Mouse (Mus musculus): ENCODE results near the gene Stard10. TPM values are rescaled to one million over a fixed set of nuclear protein-coding genes. Genes with fewer than 3 reads are reported as not detected.

The Stard10 gene
- total and polyA plus RNA-seq, 2 experiments from 2014 or later, result 45.9 to 62.6 TPM

DNA sequence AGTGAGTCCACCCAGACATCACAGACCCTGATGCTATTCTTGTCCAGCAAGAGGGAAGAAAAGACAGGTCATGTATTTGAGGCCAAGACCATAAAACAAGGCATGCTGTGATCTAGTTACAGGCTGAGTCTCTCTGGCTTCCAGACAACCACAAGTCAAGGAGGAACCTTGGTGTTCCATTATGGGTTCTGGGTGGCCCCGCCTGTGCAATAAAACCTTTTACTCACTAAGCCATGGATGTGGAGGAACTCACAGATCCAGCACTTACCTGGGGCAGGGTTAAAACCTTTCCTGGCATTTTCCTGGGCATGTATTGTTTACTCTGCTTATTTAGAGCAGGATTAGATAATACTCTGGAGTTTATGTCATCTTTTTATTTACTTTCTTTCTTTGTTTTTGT is 32.4 kb upstream of the Stard10 start:
- TF ChIP-seq EP300 (IDR thresholded peaks at IDR 0.05; ENCODE audit: low read depth) (no peak), CTCF (IDR thresholded peaks at IDR 0.05; ENCODE audit: low read depth) (no peak)
- 86% methylated on average over 1 of the region's 1 CpGs for WGBS
- H3K27ac ChIP-seq (ENCODE audit: low read depth), result no peak overlapping the region
- peaks cover 71% of the 10 kb centered on the region for H3K36me3 ChIP-seq (replicated peaks; ENCODE audit: control insufficient read depth, insufficient read depth, low read length)
- H3K9me3 ChIP-seq (replicated peaks; ENCODE audit: control insufficient read depth, low read length), result no peaks in the 10 kb centered on the region
- no peaks in the 10 kb centered on the region for H3K27me3 ChIP-seq (ENCODE audit: control insufficient read depth, insufficient read depth, low read length)
- DNase-seq (ENCODE audit: low spot score) (no peak), ATAC-seq (ENCODE audit: insufficient read depth, low read depth) (no peak)
- no peak overlapping the region for H3K4me2 ChIP-seq (ENCODE audit: low read depth, low read length)
- H3K4me1 ChIP-seq (ENCODE audit: control insufficient read depth, insufficient read depth), result no peaks in the 10 kb centered on the region
- no peak overlapping the region for H3K4me3 ChIP-seq (ENCODE audit: low read depth, low read length)
- H3K9ac ChIP-seq (replicated peaks; ENCODE audit: low read depth, low read length), result no peak overlapping the region

DNA sequence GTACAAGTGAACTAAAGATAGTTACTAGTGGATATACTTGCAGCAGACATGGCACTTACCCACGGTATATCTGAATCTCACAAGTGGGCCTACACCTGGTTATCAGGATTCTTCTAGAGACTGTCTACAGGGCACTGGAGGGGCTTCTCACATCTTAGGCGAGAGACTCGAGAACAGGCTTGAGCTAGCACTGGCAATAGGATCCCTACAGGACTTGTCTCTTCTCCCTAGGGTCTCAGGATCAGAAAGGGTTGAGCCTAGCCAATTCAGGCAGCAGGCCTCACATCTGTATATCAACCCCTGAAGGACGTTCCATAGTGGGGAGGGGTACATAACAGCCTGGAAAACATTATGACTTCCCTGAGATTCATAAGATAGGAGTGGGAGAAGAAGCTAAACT is 30.0 kb upstream of the Stard10 start:
- H3K9me3 ChIP-seq (replicated peaks; ENCODE audit: control insufficient read depth, low read length), result no peaks in the 10 kb centered on the region
- peaks cover 75% of the 10 kb centered on the region for H3K36me3 ChIP-seq (replicated peaks; ENCODE audit: control insufficient read depth, insufficient read depth, low read length)
- DNase-seq (ENCODE audit: low spot score), result no peak
- WGBS, result 64% methylated on average over 4 of the region's 4 CpGs
- no peaks in the 10 kb centered on the region for H3K4me1 ChIP-seq (ENCODE audit: control insufficient read depth, insufficient read depth)
- H3K27me3 ChIP-seq (ENCODE audit: control insufficient read depth, insufficient read depth, low read length), result no peaks in the 10 kb centered on the region
- H3K4me2 ChIP-seq (ENCODE audit: low read depth, low read length), result no peak overlapping the region
- H3K4me3 ChIP-seq (ENCODE audit: low read depth, low read length), result no peak overlapping the region
- TF ChIP-seq EP300 (IDR thresholded peaks at IDR 0.05; ENCODE audit: low read depth) (no peak), CTCF (IDR thresholded peaks at IDR 0.05; ENCODE audit: low read depth) (no peak)
- ATAC-seq (ENCODE audit: insufficient read depth, low read depth), result no peak
- no peak overlapping the region for H3K9ac ChIP-seq (replicated peaks; ENCODE audit: low read depth, low read length)
- H3K27ac ChIP-seq (ENCODE audit: low read depth), result no peak overlapping the region

DNA sequence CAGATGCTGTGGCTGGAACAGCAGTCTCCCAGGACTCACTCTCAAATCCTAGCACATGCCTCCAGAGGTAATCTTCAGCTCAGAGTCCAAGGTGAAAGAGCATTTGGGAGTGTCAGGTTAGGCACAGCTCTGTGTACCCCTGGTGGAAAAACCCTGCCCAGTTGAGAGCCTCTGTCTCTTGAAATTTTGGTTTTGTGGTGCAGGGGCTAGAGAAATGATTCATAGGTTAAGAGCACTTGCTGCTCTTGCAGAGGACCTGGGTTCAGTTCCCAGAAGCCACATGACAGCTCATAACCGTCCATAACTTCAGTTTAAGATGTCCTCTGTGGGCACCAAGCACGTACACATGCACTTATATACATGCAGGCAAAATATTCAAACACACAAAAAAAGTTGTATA is 29.1 kb upstream of the Stard10 start:
- Histone ChIP-seq H3K9me3 (replicated peaks; ENCODE audit: control insufficient read depth, low read length) (no peaks in the 10 kb centered on the region), H3K4me1 (ENCODE audit: control insufficient read depth, insufficient read depth) (no peaks in the 10 kb centered on the region), H3K4me2 (ENCODE audit: low read depth, low read length) (no peak overlapping the region), H3K27me3 (ENCODE audit: control insufficient read depth, insufficient read depth, low read length) (no peaks in the 10 kb centered on the region), H3K4me3 (ENCODE audit: low read depth, low read length) (no peak overlapping the region), H3K27ac (ENCODE audit: low read depth) (no peak overlapping the region), H3K9ac (replicated peaks; ENCODE audit: low read depth, low read length) (no peak overlapping the region), H3K36me3 (replicated peaks; ENCODE audit: control insufficient read depth, insufficient read depth, low read length) (peaks cover 67% of the 10 kb centered on the region)
- TF ChIP-seq EP300 (IDR thresholded peaks at IDR 0.05; ENCODE audit: low read depth), result no peak
- no peak for TF ChIP-seq CTCF (IDR thresholded peaks at IDR 0.05; ENCODE audit: low read depth)
- WGBS, result 71% methylated on average over 2 of the region's 2 CpGs
- no peak for DNase-seq (ENCODE audit: low spot score)
- ATAC-seq (ENCODE audit: insufficient read depth, low read depth), result no peak

GRCm38 (mm10) chr7:101288436-101288835 is 28.4 kb upstream of the Stard10 start:
- H3K9me3 ChIP-seq (replicated peaks; ENCODE audit: control insufficient read depth, low read length), result no peaks in the 10 kb centered on the region
- TF ChIP-seq EP300 (IDR thresholded peaks at IDR 0.05; ENCODE audit: low read depth), result no peak
- peak; percentile 73 for TF ChIP-seq CTCF (IDR thresholded peaks at IDR 0.05; ENCODE audit: low read depth)
- no peaks in the 10 kb centered on the region for H3K27me3 ChIP-seq (ENCODE audit: control insufficient read depth, insufficient read depth, low read length)
- no peak for ATAC-seq (ENCODE audit: insufficient read depth, low read depth)
- H3K4me3 ChIP-seq (ENCODE audit: low read depth, low read length), result no peak overlapping the region
- H3K4me2 ChIP-seq (ENCODE audit: low read depth, low read length), result no peak overlapping the region
- no peak overlapping the region for H3K27ac ChIP-seq (ENCODE audit: low read depth)
- DNase-seq (ENCODE audit: low spot score), result peak; percentile 63
- 39% methylated on average over 4 of the region's 4 CpGs for WGBS
- H3K4me1 ChIP-seq (ENCODE audit: control insufficient read depth, insufficient read depth), result no peaks in the 10 kb centered on the region
- peaks cover 62% of the 10 kb centered on the region for H3K36me3 ChIP-seq (replicated peaks; ENCODE audit: control insufficient read depth, insufficient read depth, low read length)
- H3K9ac ChIP-seq (replicated peaks; ENCODE audit: low read depth, low read length), result no peak overlapping the region

DNA sequence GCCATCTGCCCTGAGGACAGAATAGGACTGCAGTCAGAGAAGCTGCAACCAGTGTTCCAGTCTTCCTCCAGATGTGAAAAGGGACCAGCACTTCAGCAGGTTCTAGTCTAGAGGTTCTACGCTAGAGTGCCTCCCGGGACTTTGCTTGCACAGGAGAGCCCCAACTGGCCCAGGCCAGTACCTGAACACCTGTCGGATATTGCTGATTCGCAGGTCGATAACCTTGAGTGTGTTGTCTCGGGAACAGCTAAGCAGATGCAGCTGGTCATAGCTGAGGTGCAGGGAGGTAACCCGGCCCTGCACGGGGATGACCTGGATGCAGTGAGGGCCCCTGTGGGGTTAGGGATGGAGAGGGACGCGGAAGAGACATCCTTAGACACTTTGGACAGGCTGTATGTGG is 26.5 kb upstream of the Stard10 start:
- DNase-seq (ENCODE audit: low spot score) (no peak), ATAC-seq (ENCODE audit: insufficient read depth, low read depth) (no peak)
- WGBS, result 91% methylated on average over 10 of the region's 10 CpGs
- TF ChIP-seq CTCF (IDR thresholded peaks at IDR 0.05; ENCODE audit: low read depth), result no peak
- TF ChIP-seq EP300 (IDR thresholded peaks at IDR 0.05; ENCODE audit: low read depth), result no peak
- Histone ChIP-seq H3K4me1 (ENCODE audit: control insufficient read depth, insufficient read depth) (no peaks in the 10 kb centered on the region), H3K4me3 (ENCODE audit: low read depth, low read length) (no peak overlapping the region), H3K9ac (replicated peaks; ENCODE audit: low read depth, low read length) (no peak overlapping the region), H3K9me3 (replicated peaks; ENCODE audit: control insufficient read depth, low read length) (no peaks in the 10 kb centered on the region), H3K4me2 (ENCODE audit: low read depth, low read length) (no peak overlapping the region), H3K36me3 (replicated peaks; ENCODE audit: control insufficient read depth, insufficient read depth, low read length) (peaks cover 61% of the 10 kb centered on the region), H3K27me3 (ENCODE audit: control insufficient read depth, insufficient read depth, low read length) (no peaks in the 10 kb centered on the region), H3K27ac (ENCODE audit: low read depth) (no peak overlapping the region)

DNA sequence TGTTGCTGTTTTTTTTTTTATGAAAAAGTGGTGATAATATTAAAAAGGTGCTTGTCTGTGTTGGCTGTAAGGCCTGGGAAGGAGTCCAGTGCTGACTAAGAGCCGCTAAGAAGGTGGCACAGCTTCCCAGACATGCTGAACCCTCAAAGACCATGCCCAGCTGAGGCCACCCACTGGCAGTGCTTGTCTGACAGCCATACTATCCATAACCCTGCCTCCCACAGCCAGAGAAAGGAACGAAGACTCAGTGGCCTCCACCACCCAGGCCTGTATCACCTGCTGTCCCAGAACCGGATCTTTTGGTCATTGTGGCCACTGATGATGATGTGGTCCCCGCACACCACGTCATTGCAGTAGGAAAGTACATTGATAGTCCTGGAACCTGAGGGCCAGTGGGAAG is 25.7 kb upstream of the Stard10 start:
- Histone ChIP-seq H3K36me3 (replicated peaks; ENCODE audit: control insufficient read depth, insufficient read depth, low read length) (peaks cover 57% of the 10 kb centered on the region), H3K27me3 (ENCODE audit: control insufficient read depth, insufficient read depth, low read length) (no peaks in the 10 kb centered on the region), H3K4me1 (ENCODE audit: control insufficient read depth, insufficient read depth) (no peaks in the 10 kb centered on the region), H3K4me2 (ENCODE audit: low read depth, low read length) (no peak overlapping the region), H3K9ac (replicated peaks; ENCODE audit: low read depth, low read length) (no peak overlapping the region), H3K4me3 (ENCODE audit: low read depth, low read length) (no peak overlapping the region), H3K9me3 (replicated peaks; ENCODE audit: control insufficient read depth, low read length) (no peaks in the 10 kb centered on the region), H3K27ac (ENCODE audit: low read depth) (no peak overlapping the region)
- no peak for DNase-seq (ENCODE audit: low spot score)
- TF ChIP-seq EP300 (IDR thresholded peaks at IDR 0.05; ENCODE audit: low read depth) (no peak), CTCF (IDR thresholded peaks at IDR 0.05; ENCODE audit: low read depth) (no peak)
- WGBS, result 89% methylated on average over 5 of the region's 5 CpGs
- no peak for ATAC-seq (ENCODE audit: insufficient read depth, low read depth)

All from heart, postnatal 0 days (tissue).